Mouse (Mus musculus) ES-Bruce4 (cell line): Measurements from ENCODE around the gene Epha2. TPM values are rescaled to one million over a fixed set of nuclear protein-coding genes. Genes with fewer than 3 reads are reported as not detected.

Experiments used
- H3K27ac ChIP-seq: 2 replicates; pipeline ENCODE4 v1.5.1; 2012; ENCODE audit warnings: low read length, inconsistent platforms; ENCODE audit not compliant: insufficient read depth
- H3K27me3 ChIP-seq: 2 replicates; pipeline ENCODE4 v1.6.1; 2012; ENCODE audit warnings: mild to moderate bottlenecking, low read length, inconsistent platforms; ENCODE audit not compliant: control insufficient read depth, poor library complexity, insufficient read depth, severe bottlenecking
- H3K36me3 ChIP-seq: 2 replicates; pipeline ENCODE4 v1.6.1; 2012; ENCODE audit warnings: inconsistent platforms, mild to moderate bottlenecking, low read length, moderate library complexity; ENCODE audit not compliant: control insufficient read depth, poor library complexity, insufficient read depth, severe bottlenecking
- H3K4me1 ChIP-seq: one replicate; pipeline ENCODE4 v1.8.1; 2011; ENCODE audit warnings: low read length; ENCODE audit not compliant: control insufficient read depth, insufficient read depth
- H3K4me3 ChIP-seq: 2 replicates; pipeline ENCODE4 v1.5.1; 2011; ENCODE audit warnings: low read depth, mild to moderate bottlenecking, low read length
- H3K9ac ChIP-seq: 2 replicates; pipeline ENCODE4 v1.6.1; 2012; ENCODE audit warnings: low read depth, mild to moderate bottlenecking, inconsistent platforms; ENCODE audit not compliant: poor library complexity, severe bottlenecking
- H3K9me3 ChIP-seq: replicated peaks from 2 replicates; pipeline ENCODE4 v1.6.1; 2012; ENCODE audit warnings: mild to moderate bottlenecking, low read length, inconsistent platforms; ENCODE audit not compliant: control insufficient read depth, poor library complexity, insufficient read depth, severe bottlenecking
- CTCF ChIP-seq: IDR thresholded peaks from one replicate; pipeline ENCODE4 v1.8.1; 2011; ENCODE audit warnings: low read depth, low read length
- EP300 ChIP-seq: IDR thresholded peaks from 2 replicates; pipeline ENCODE4 v1.6.1; 2011; ENCODE audit warnings: low read depth, low read length; ENCODE audit not compliant: insufficient read depth
- POLR2A ChIP-seq: IDR thresholded peaks from one replicate; pipeline ENCODE4 v1.8.1; 2011; ENCODE audit warnings: low read length; ENCODE audit not compliant: insufficient read depth
- polyA plus RNA-seq: library from polyadenylated mRNA; stranded (reverse); fragments of >200 nt; gene quantifications from 2 replicates; pipeline ENCODE4 v1.2.4, GENCODE M21; 2011; ENCODE audit warnings: low read depth; ENCODE audit not compliant: missing spikeins, insufficient read depth, insufficient read length

Gene Epha2
- polyA plus RNA-seq, 1 experiment, result 44.7 TPM

- no peaks in the 10 kb centered on the region for H3K9me3 ChIP-seq
- peaks cover 17% of the 10 kb centered on the region for H3K4me1 ChIP-seq
- H3K27me3 ChIP-seq, result no peaks in the 10 kb centered on the region
- no peak overlapping the region for H3K4me3 ChIP-seq
- TF ChIP-seq POLR2A (no peak), EP300 (peak; percentile 92), CTCF (no peak)
- no peaks in the 10 kb centered on the region for H3K36me3 ChIP-seq
- no peak overlapping the region for H3K9ac ChIP-seq
- peak overlapping the region; percentile 63 for H3K27ac ChIP-seq
Observed at GRCm38 (mm10) chr4:141270201-141270940, 30.7 kb upstream of the Epha2 start.

- no peak overlapping the region for H3K27ac ChIP-seq
- no peaks in the 10 kb centered on the region for H3K9me3 ChIP-seq
- no peak overlapping the region for H3K9ac ChIP-seq
- no peaks in the 10 kb centered on the region for H3K27me3 ChIP-seq
- H3K4me1 ChIP-seq, result peaks cover 19% of the 10 kb centered on the region
- H3K4me3 ChIP-seq, result no peak overlapping the region
- no peaks in the 10 kb centered on the region for H3K36me3 ChIP-seq
- TF ChIP-seq EP300, result 0 out of 2 replicates have a peak, but pooled peaks have one; percentile 37
- TF ChIP-seq CTCF, result peak; percentile 52
- no peak for TF ChIP-seq POLR2A
Observed at GRCm38 (mm10) chr4:141271228-141271627, 29.8 kb upstream of the Epha2 start.

GRCm38 (mm10) chr4:141271721-141272120 is 29.3 kb upstream of the Epha2 start:
- no peaks in the 10 kb centered on the region for H3K27me3 ChIP-seq
- TF ChIP-seq EP300 (no peak), CTCF (no peak), POLR2A (no peak)
- H3K9me3 ChIP-seq, result no peaks in the 10 kb centered on the region
- no peak overlapping the region for H3K27ac ChIP-seq
- peaks cover 19% of the 10 kb centered on the region for H3K4me1 ChIP-seq
- no peak overlapping the region for H3K4me3 ChIP-seq
- no peak overlapping the region for H3K9ac ChIP-seq
- no peaks in the 10 kb centered on the region for H3K36me3 ChIP-seq

GRCm38 (mm10) chr4:141272878-141273277 is 28.2 kb upstream of the Epha2 start:
- Histone ChIP-seq H3K27ac (peak overlapping the region; percentile 31), H3K27me3 (no peaks in the 10 kb centered on the region)
- no peak for TF ChIP-seq CTCF

GRCm38 (mm10) chr4:141273296-141273695 is 27.7 kb upstream of the Epha2 start:
- 0 out of 2 replicates have a peak, but pooled peaks have one; percentile 51 for TF ChIP-seq EP300
- TF ChIP-seq CTCF, result peak; percentile 96
- TF ChIP-seq POLR2A, result no peak
- Histone ChIP-seq H3K4me1 (peaks cover 28% of the 10 kb centered on the region), H3K4me3 (peak overlapping the region; percentile 26), H3K27ac (peak overlapping the region; percentile 31; the same call in 1 of the 2 replicates), H3K9ac (peak overlapping the region; percentile 17; the same call in 1 of the 2 replicates), H3K27me3 (no peaks in the 10 kb centered on the region), H3K9me3 (no peaks in the 10 kb centered on the region), H3K36me3 (no peaks in the 10 kb centered on the region)

More at GRCm38 (mm10) chr4:141272878-141273277, 28.2 kb upstream of the Epha2 start:
- Histone ChIP-seq H3K4me1 (peaks cover 26% of the 10 kb centered on the region), H3K9me3 (no peaks in the 10 kb centered on the region), H3K4me3 (peak overlapping the region; percentile 26), H3K36me3 (no peaks in the 10 kb centered on the region), H3K9ac (peak overlapping the region; percentile 17; the same call in 1 of the 2 replicates)
